Mouse (Mus musculus) adrenal gland, adult (tissue): ENCODE results near the gene Olfml2a.

ENCODE experiments used
- DNase-seq, 2 experiments: peaks; one replicate each; pipeline ENCODE4 v3.0.0; 2022 to 2023; ENCODE audit warnings: low spot score in 1 of 2; ENCODE audit not compliant: inconsistent age in 2 of 2

Olfml2a gene

GRCm38 (mm10) chr2:38977837-38978236, 46.1 kb downstream of the Olfml2a start:
- DNase-seq: no peak

GRCm38 (mm10) chr2:38983456-38983855, 51.7 kb downstream of the Olfml2a start:
- DNase-seq: no peak

- DNase-seq: peak in 1 of 2 experiments; percentile 47
Observed at GRCm38 (mm10) chr2:38986580-38986979, 54.8 kb downstream of the Olfml2a start.

- no peak for DNase-seq
Observed at GRCm38 (mm10) chr2:38987371-38987770, 55.6 kb downstream of the Olfml2a start.

GRCm38 (mm10) chr2:38987803-38988510, 56.2 kb downstream of the Olfml2a start:
- peak in 1 of 2 experiments; percentile 68 for DNase-seq

- DNase-seq: no peak
Observed at GRCm38 (mm10) chr2:38988929-38989328, 57.2 kb downstream of the Olfml2a start.

- DNase-seq: no peak
Observed at GRCm38 (mm10) chr2:38992004-38992403, 60.2 kb downstream of the Olfml2a start.

- peak; percentile 84 to 91 for DNase-seq
Observed at GRCm38 (mm10) chr2:38992452-38992851, 60.7 kb downstream of the Olfml2a start.

- peak; percentile 95 to 98 for DNase-seq
Observed at GRCm38 (mm10) chr2:38997386-38998374, 65.9 kb downstream of the Olfml2a start, which contains the start of gene Wdr38. TSS of gene Wdr38 (plus strand) at chr2:38997476.

GRCm38 (mm10) chr2:38999381-38999780, 67.6 kb downstream of the Olfml2a start:
- DNase-seq: peak in 1 of 2 experiments; percentile 57

GRCm38 (mm10) chr2:38999910-39000586, 68.3 kb downstream of the Olfml2a start:
- no peak for DNase-seq

GRCm38 (mm10) chr2:39000587-39000919, 68.8 kb downstream of the Olfml2a start:
- peak in 1 of 2 experiments; percentile 47 for DNase-seq

GRCm38 (mm10) chr2:39001866-39002265, 70.1 kb downstream of the Olfml2a start:
- no peak for DNase-seq

GRCm38 (mm10) chr2:39003106-39003505, 71.3 kb downstream of the Olfml2a start:
- DNase-seq: peak in 1 of 2 experiments; percentile 29

- DNase-seq: peak in 1 of 2 experiments; percentile 52
Observed at GRCm38 (mm10) chr2:39003512-39003911, 71.7 kb downstream of the Olfml2a start.

- peak in 1 of 2 experiments; percentile 61 for DNase-seq
Observed at GRCm38 (mm10) chr2:39004372-39004771, 72.6 kb downstream of the Olfml2a start.

- DNase-seq: peak; percentile 94 to 97
Observed at GRCm38 (mm10) chr2:39004880-39005435, 73.2 kb downstream of the Olfml2a start, which contains the start of gene Arpc5l. TSS of gene Arpc5l (plus strand) at chr2:39005348.

GRCm38 (mm10) chr2:39005574-39006079, 73.8 kb downstream of the Olfml2a start, which contains the start of gene Rpl35:
TSS of gene Rpl35 (minus strand) at chr2:39005624.
- DNase-seq: peak; percentile 55 to 85

- peak; percentile 25 to 36 for DNase-seq
Observed at GRCm38 (mm10) chr2:39006149-39006730, 74.5 kb downstream of the Olfml2a start.

GRCm38 (mm10) chr2:39007865-39008264, 76.1 kb downstream of the Olfml2a start:
- peak; percentile 97 to 98 for DNase-seq
